Mouse (Mus musculus) cerebellum, postnatal 25 days (tissue): ENCODE measurements around the gene Slc6a11.
A peak's percentile ranks its signal among the peaks of the same experiment; 100 is the strongest.

ENCODE experiments used
- DNase-seq, 2 experiments: peaks; one replicate each; pipeline ENCODE4 v3.0.0; 2021; ENCODE audit warnings: mixed read lengths in 2 of 2

Gene Slc6a11

GRCm38 (mm10) chr6:114182366-114183179 is 51.5 kb downstream of the Slc6a11 start:
- no peak for DNase-seq

GRCm38 (mm10) chr6:114187121-114187520 is 56.1 kb downstream of the Slc6a11 start:
- no peak for DNase-seq

GRCm38 (mm10) chr6:114188869-114189268 is 57.8 kb downstream of the Slc6a11 start:
- peak; percentile 22 to 55 for DNase-seq

- DNase-seq: no peak
Observed at GRCm38 (mm10) chr6:114195998-114196397, 65.0 kb downstream of the Slc6a11 start.

GRCm38 (mm10) chr6:114199200-114199845 is 68.3 kb downstream of the Slc6a11 start:
- DNase-seq: peak; percentile 17 to 45

GRCm38 (mm10) chr6:114204557-114204956 is 73.5 kb downstream of the Slc6a11 start:
- DNase-seq: no peak

GRCm38 (mm10) chr6:114208296-114208695 is 77.3 kb downstream of the Slc6a11 start:
- DNase-seq: no peak

GRCm38 (mm10) chr6:114214393-114214792 is 83.4 kb downstream of the Slc6a11 start:
- DNase-seq: no peak

- DNase-seq: no peak
Observed at GRCm38 (mm10) chr6:114216741-114217414, 85.8 kb downstream of the Slc6a11 start.

GRCm38 (mm10) chr6:114224399-114224798 is 93.4 kb downstream of the Slc6a11 start:
- DNase-seq: peak; percentile 39 to 52

GRCm38 (mm10) chr6:114227378-114227777 is 96.3 kb downstream of the Slc6a11 start:
- DNase-seq: no peak

- DNase-seq: peak in 1 of 2 experiments; percentile 1
Observed at GRCm38 (mm10) chr6:114228196-114228595, 97.2 kb downstream of the Slc6a11 start.

- no peak for DNase-seq
Observed at GRCm38 (mm10) chr6:114238892-114239644, 108.0 kb downstream of the Slc6a11 start.

GRCm38 (mm10) chr6:114245665-114246064 is 114.6 kb downstream of the Slc6a11 start:
- DNase-seq: peak; percentile 29 to 43

- DNase-seq: peak; percentile 87 to 89
Observed at GRCm38 (mm10) chr6:114250311-114250710, 119.3 kb downstream of the Slc6a11 start.

GRCm38 (mm10) chr6:114254927-114255326 is 123.9 kb downstream of the Slc6a11 start:
- DNase-seq: no peak

GRCm38 (mm10) chr6:114257762-114258361 is 126.8 kb downstream of the Slc6a11 start:
- DNase-seq: no peak

GRCm38 (mm10) chr6:114258661-114259193 is 127.7 kb downstream of the Slc6a11 start:
- DNase-seq: no peak

GRCm38 (mm10) chr6:114261609-114262008 is 130.6 kb downstream of the Slc6a11 start:
- DNase-seq: peak; percentile 41 to 44

GRCm38 (mm10) chr6:114264010-114264409 is 133.0 kb downstream of the Slc6a11 start:
- no peak for DNase-seq

- no peak for DNase-seq
Observed at GRCm38 (mm10) chr6:114264426-114264825, 133.4 kb downstream of the Slc6a11 start.

GRCm38 (mm10) chr6:114266273-114266672 is 135.2 kb downstream of the Slc6a11 start:
- DNase-seq: no peak
